Mouse (Mus musculus) gastrocnemius, postnatal 10 days (tissue): ENCODE results near the gene Erg. TPM values are rescaled to one million over a fixed set of nuclear protein-coding genes. Genes with fewer than 3 reads are reported as not detected.

Experiments
- DNase-seq: peaks from one replicate; pipeline ENCODE4 v3.0.0; 2021; ENCODE audit warnings: mixed read lengths
- total RNA-seq, 2 experiments: library from RNA; stranded (reverse); gene quantifications; 2 replicates each; pipeline ENCODE4 v1.2.3; 2021

The Erg gene
- total RNA-seq, 2 experiments from 2014 or later, result 23.8 to 26.7 TPM

- DNase-seq, result no peak
These were observed 236.6 kb downstream of the Erg start for GRCm38 (mm10) chr16:95349745-95350144.

- DNase-seq, result no peak
These were observed 237.0 kb downstream of the Erg start for GRCm38 (mm10) chr16:95349344-95349743.

DNA sequence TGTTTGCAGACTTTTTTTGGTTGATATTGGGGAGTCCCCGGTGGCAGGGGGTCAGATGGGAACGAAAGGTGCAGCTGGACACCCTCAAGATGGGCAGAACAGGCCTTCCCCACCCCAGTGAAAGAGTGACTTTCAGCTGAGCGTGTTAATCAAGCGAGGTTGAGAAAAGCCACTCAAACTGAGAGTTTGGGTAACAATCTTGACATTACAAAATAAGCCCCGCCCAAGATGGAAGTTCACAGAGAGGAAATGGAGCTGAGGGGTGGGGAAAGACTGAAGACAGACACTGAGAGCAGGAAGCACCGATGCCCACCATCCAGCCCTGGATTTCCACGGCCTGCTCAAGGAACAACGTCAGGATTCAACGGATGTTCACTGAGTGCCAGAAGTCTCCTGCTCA, 237.8 kb downstream of the Erg start:
- DNase-seq, result no peak

GRCm38 (mm10) chr16:95347202-95347601, 239.2 kb downstream of the Erg start:
- DNase-seq, result no peak

DNA sequence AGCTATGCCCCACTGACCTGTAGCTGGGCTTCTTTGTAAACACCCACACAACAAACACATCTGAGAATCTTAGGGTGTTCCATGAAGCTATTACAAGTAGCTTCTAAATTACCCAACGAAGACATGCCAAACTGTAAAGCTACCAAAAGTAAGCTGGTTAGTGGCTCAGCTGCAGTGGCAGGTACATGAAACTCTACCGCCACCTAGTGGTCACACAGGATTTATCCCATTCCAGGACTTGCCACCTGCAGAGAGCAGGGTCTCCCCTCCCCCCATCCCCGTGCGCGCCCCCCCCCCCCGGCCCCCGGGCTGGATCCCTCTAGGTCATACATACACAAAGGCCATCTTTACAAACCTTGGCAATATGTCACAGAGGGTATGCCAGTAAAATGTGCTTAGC, 240.5 kb downstream of the Erg start:
- DNase-seq, result peak; percentile 67

DNA sequence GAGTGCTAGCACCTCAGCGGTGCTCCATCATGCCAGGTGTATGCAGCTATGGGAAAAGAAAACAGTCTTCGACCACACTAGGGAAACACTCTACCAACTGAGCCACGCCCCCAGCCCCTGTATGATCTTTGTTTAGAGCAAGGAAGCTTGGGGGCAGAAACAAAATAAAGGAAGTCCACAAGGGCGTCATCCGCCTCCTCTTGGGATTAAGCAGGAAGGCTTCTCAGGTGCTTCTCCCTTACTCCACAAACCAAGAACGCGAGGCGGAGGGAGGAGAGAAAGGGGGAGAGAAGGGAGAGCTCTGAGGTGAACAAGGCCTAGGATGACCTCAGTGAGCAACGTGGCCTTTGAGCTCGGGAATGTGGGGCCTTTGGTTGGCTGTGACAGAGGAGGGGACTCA, 241.4 kb downstream of the Erg start:
- no peak for DNase-seq

- no peak for DNase-seq
These were observed 244.4 kb downstream of the Erg start for GRCm38 (mm10) chr16:95342030-95342429.

DNA sequence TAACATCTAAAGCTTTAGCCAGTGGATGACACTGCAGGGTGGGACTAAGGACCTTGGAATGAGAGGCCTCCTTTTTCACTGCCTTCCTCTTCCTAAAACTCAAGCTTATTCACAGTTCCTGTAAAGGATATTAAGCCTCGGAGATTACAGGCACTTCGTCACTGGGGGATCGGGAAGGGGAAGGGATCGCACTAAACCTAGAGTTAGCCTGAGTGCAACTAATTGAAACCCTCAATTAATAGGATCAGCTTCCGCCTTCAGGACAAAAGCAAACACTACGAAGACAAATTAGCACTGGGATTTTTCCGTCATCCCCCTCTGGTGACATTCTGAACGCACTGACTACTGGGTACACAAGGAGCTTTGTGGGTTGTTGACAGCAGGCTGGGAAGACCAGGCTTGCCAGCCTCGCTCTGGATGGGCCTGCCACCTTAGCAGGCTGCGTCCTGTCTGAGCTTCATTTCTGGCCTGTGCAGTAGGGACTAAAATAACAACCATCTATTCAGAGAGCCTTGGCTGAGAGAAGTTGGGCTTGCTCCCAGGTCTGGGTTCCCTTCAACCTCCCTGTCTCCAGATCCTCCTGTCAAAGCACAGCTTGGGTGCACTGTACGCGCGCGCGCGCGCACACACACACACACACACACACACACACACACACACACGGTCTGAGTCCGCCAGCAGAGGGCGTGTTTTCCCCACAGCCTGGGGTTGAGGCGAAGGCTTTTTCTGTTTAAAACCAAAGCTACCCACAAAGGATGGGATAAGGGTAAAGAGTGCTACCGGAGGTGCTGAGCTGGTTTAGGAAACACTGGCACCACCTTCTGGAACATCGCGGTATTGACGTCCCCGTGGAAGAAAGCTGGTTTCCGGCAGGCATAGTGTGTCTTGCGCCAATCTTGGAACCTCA, 245.3 kb downstream of the Erg start:
- DNase-seq, result peak; percentile 70

DNA sequence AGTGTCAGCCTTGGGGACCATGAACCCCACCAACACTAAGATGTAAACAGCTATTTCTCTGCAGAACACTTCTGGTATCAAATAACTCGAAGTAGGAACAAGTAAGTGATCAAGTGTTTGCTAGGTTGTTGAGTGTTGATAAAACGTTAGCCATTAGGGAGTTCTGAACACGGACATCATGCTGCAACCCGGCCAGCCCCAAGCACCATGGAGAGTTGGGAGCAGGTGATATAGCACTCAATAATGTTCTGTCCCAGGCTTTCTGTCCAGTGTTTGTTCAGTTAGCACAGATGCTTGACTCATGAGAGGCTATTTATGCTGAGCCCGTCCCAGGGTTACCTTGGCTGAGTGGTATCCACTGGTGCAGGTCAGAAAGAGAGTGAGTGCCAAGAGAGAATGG, 254.2 kb downstream of the Erg start:
- no peak for DNase-seq

GRCm38 (mm10) chr16:95321945-95322625, 264.3 kb downstream of the Erg start:
- no peak for DNase-seq

Other genes with a start within 250 kb of the Erg start
- 10 to 100 TPM; 57.8 to 65.1 TPM for gene Ets2, start 115.5 kb upstream of the Erg start, total RNA-seq